Mouse (Mus musculus): Measurements from ENCODE around the gene Ptbp3.

Gene Ptbp3

GRCm38 (mm10) chr4:59505481-59505880 lies 43.7 kb downstream of the Ptbp3 start:
- no peak for DNase-seq (ENCODE audit: low read depth)

GRCm38 (mm10) chr4:59491097-59491496 lies 58.1 kb downstream of the Ptbp3 start:
- DNase-seq (ENCODE audit: low read depth), result no peak

- DNase-seq (ENCODE audit: low read depth), result no peak
Measured at GRCm38 (mm10) chr4:59471306-59471705, 77.9 kb downstream of the Ptbp3 start.

- no peak for DNase-seq (ENCODE audit: low read depth)
Measured at GRCm38 (mm10) chr4:59465449-59465848, 83.7 kb downstream of the Ptbp3 start.

GRCm38 (mm10) chr4:59464661-59465060 lies 84.5 kb downstream of the Ptbp3 start:
- DNase-seq (ENCODE audit: low read depth), result no peak

DNA sequence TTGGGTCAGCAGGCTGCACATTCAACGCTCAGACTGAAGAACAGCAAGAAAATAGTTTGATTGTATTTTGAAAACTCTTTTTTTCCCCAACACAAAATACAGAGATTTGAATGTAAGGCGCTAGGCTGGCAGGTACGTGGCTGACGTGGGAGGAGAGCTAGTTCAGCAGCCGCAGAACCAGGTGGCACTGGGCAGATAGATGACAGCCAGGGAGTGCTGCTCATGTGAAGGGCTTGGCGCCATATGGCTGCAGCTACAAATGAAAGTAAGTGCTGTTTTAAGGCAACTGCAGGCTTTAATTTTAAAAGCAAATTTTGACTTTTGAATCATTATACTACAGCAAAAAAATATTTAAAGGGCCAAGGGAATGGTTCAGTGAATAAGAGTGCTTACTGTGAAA lies 86.7 kb downstream of the Ptbp3 start:
- no peak for DNase-seq (ENCODE audit: low read depth)

GRCm38 (mm10) chr4:59461116-59461727 lies 87.9 kb downstream of the Ptbp3 start:
- DNase-seq (ENCODE audit: low read depth), result no peak

DNA sequence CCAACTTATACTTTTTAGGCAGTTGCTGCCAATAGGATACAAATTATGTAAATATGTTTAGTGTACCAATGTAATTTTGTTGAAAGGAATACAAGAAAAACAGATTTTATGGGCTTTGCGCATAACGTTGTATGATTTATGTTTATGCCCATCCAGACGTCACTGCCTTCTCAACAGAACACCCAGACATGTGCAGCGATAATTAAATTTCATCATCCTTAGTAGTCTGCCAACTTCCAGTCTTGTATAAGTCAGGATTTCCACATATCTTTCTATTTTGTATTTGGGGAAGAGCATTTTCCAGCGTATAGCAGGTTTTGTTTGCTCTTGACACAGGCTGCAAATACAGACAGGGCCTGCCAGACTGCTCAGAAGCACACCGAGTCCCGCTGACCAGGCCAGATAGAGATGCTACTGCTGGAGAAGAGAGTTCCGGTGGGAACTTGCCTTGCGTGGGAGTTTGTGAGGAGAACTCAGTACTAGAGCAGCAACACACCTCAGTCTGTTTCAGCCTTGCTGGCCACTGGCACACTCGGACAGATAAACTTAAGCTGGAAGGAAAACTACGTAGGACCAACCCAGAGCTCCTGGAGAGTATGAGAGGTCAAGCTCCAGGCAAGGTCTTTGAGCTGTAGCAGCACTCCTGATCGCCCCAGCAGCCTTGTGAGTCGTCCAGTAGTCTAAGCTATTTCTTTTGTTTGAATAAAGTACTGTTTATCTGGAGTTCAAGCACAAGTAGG lies 89.8 kb downstream of the Ptbp3 start:
- DNase-seq (ENCODE audit: low read depth), result no peak

DNA sequence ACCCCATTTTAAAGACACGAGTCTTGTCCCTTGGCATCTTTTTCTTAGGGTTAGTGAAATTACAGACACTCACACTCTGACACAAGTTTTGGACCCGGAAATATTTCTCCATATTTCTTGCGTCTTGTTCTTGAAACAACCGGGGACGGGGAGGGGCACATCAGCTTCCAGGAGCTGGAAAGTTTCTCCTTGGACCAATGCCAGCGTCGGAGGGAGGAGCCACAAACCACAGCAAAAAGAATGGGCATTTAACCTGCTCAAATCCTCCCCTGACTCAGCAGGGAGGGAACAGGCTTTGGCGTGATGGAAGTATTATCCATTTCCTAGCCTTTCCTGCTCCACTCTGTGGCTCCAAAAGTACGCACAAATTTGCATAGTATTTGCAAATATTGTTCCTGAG lies 91.2 kb downstream of the Ptbp3 start:
- DNase-seq (ENCODE audit: low read depth), result peak; percentile 73

GRCm38 (mm10) chr4:59457091-59457490 lies 92.1 kb downstream of the Ptbp3 start:
- no peak for DNase-seq (ENCODE audit: low read depth)

DNA sequence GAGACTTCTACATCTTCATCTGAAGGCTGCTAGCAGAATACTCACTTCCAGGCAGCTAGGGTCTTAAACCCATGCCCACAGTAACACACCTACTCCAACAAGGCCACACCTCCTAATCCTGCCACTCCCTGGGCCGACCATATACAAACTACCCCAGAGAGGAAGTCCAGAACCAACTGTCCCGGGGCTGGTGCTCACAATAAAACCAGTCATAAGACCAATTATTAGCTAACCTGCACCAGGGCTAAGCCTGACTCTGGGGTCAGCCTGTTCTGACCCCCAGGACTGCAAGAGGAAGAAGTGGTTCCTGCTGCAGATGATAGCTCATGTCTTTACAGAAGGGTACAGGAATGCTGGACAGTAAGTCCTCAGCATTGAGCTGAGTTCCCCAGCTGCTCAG lies 93.7 kb downstream of the Ptbp3 start:
- DNase-seq (ENCODE audit: low read depth), result no peak

GRCm38 (mm10) chr4:59454046-59454445 lies 95.1 kb downstream of the Ptbp3 start:
- DNase-seq (ENCODE audit: low read depth), result peak; percentile 60

GRCm38 (mm10) chr4:59452503-59452933 lies 96.6 kb downstream of the Ptbp3 start:
- peak; percentile 71 for DNase-seq (ENCODE audit: low read depth)

DNA sequence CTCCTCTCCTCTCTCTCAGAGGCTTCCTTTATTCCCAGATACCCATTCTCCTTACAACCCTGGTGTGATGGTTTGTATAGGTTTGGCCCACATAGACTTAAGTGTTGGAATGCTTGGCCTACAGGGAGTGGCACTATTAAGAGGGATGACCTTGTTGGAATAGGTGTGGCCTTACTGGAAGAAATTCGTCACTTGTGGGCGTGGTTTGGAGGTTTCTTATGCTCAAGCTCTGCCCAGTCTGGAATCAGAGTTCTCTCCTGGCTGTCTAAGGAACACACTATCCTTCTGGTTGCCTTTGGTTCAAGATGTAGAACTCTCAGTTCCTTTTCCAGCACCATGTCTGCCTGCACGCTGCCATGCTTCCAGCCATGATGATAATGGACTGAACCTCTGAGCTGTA lies 98.3 kb downstream of the Ptbp3 start:
- no peak for DNase-seq (ENCODE audit: low read depth)

DNA sequence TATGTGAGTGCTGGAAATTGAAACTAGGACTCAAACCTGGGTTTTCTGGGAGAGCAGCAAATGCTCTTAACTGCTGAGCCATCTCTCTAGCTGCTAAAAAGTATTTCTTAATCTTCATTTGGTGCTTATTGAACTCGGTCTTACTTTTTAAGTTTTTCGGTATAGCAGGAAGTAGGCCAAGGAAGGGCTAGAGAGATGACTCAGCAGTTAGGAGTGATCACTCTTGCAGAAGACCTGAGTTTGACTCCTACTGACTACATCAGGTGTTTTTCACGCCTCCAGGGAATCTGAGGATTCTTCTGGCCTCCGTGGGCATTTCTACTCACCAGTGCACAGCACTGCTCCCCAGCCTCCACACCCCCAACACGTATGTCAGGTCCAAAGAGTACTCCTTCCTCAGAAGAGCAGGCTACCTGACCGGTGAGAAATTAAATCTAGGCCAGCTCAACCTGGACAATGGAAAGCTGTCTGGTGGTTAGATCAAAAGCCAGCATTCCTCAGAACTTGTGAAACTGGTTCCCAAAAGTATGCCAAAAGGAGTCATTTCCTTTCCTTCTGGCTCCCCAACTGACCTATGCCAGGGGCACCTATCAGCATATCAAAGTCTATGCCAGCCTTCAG lies 98.8 kb downstream of the Ptbp3 start:
- DNase-seq (ENCODE audit: low read depth), result no peak

DNA sequence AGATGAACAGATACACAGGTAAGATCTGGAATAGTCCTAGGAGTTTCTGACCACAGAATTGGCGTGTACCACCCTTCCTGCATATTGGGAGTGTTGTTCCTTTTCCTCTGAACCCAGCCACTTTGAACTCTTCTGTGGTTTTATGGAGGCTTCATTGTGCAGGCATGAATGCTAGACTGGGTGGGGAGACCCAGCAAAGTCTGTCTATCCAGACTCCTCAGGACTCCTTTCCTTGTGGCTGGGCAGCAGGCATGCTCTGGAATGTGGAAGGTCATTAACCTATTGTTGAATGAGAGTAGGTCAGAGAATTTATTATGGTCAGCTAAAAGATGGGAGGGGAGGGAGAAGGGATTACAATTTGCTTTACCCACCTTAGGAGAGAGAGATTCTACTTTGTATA lies 101.9 kb downstream of the Ptbp3 start:
- DNase-seq (ENCODE audit: low read depth), result no peak

GRCm38 (mm10) chr4:59445516-59445915 lies 103.6 kb downstream of the Ptbp3 start:
- DNase-seq (ENCODE audit: low read depth), result no peak

- DNase-seq (ENCODE audit: low read depth), result no peak
Measured at GRCm38 (mm10) chr4:59444994-59445393, 104.2 kb downstream of the Ptbp3 start.

GRCm38 (mm10) chr4:59444085-59444484 lies 105.1 kb downstream of the Ptbp3 start:
- DNase-seq (ENCODE audit: low read depth), result no peak

DNA sequence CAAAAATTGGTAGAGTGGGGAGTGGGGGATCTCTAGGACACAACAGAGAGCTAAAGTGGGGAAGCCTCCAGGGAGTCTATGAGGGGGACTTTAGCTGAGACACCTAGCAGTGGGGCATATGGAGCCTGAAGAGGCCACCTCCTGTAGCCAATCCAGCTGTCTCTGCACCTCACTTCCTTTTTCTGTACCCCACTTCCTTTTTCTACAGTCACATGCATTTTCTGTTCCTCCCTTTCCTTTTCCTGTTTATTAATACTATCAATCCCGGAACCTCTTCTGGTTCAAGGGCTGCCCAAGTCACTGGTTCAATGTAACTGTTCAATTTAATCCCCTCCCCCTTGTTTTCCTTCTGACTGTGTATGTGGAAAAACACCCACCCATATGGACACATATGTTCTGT lies 107.9 kb downstream of the Ptbp3 start:
- DNase-seq (ENCODE audit: low read depth), result no peak

DNA sequence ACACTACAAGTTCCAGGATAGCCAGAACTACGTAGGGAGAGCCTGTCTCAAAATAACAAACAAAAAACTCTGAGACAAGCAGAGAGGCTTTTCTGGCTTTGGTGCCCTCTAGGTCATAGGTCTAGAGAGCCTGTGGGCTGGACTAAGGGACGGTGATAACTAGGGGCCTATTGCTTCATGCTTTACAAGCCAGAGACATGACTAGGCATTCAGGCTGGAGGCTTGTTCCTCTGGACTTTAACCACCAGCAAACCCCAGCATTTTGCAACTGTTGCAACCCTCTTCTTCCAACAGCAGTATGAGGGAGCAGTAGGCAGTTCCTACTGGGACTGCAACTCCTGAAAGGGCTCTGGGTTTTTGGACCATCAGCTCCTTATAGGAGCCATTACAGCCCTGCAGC lies 109.2 kb downstream of the Ptbp3 start:
- DNase-seq (ENCODE audit: low read depth), result peak; percentile 29

GRCm38 (mm10) chr4:59439041-59439440 lies 110.1 kb downstream of the Ptbp3 start:
- no peak for DNase-seq (ENCODE audit: low read depth)

Data from NIH3T3 (cell line).